Mouse (Mus musculus) midbrain, embryonic 14.5 days (tissue): ENCODE measurements around the gene Bcam. TPM values are rescaled to one million over a fixed set of nuclear protein-coding genes. Genes with fewer than 3 reads are reported as not detected.
A peak's percentile ranks its signal among the peaks of the same experiment; 100 is the strongest.
"Not testable (repeated sequence)": the region's sequence is repeated elsewhere in the genome, so short reads cannot be mapped to it uniquely, and the experiment has no call there.

ENCODE experiments used
- ATAC-seq: fragments of 200-750 bp; cut with Nextera tagmentation; 2 replicates; pipeline ENCODE4 v1.8.0; 2017; ENCODE audit warnings: moderate number of reproducible peaks, moderate library complexity; ENCODE audit not compliant: low FRiP score, low TSS enrichment
- DNase-seq: peaks from one replicate; pipeline ENCODE4 v3.0.0-alpha.2; 2015
- H3K27ac ChIP-seq: fragments of 300-500 bp; sonication (generic); replicated peaks from 2 replicates; pipeline ENCODE4 v1.5.1; 2014; ENCODE audit warnings: mild to moderate bottlenecking, low read depth, low read length, moderate library complexity
- H3K27me3 ChIP-seq: fragments of 300-500 bp; sonication (generic); 2 replicates; pipeline ENCODE4 v1.6.1; 2014; ENCODE audit warnings: low read length, control low read depth, mixed read lengths; ENCODE audit not compliant: control insufficient read depth, insufficient read depth
- H3K36me3 ChIP-seq: fragments of 300-500 bp; sonication (generic); 2 replicates; pipeline ENCODE4 v1.6.1; 2014; ENCODE audit warnings: low read length, control low read depth; ENCODE audit not compliant: control insufficient read depth, insufficient read depth
- H3K4me1 ChIP-seq: fragments of 300-500 bp; sonication (generic); 2 replicates; pipeline ENCODE4 v1.6.1; 2014; ENCODE audit warnings: mild to moderate bottlenecking, antibody characterized with exemption, low read length, control low read depth; ENCODE audit not compliant: control insufficient read depth, insufficient read depth
- H3K4me2 ChIP-seq: fragments of 300-500 bp; sonication (generic); 2 replicates; pipeline ENCODE4 v1.6.1; 2014; ENCODE audit warnings: mild to moderate bottlenecking, low read length, moderate library complexity
- H3K4me3 ChIP-seq: fragments of 300-500 bp; sonication (generic); replicated peaks from 2 replicates; pipeline ENCODE4 v1.5.1; 2014; ENCODE audit warnings: low read depth, low read length
- H3K9ac ChIP-seq: fragments of 300-500 bp; sonication (generic); replicated peaks from 2 replicates; pipeline ENCODE4 v1.6.1; 2014; ENCODE audit warnings: mild to moderate bottlenecking, low read length, moderate library complexity
- H3K9me3 ChIP-seq: fragments of 300-500 bp; sonication (generic); 2 replicates; pipeline ENCODE4 v1.6.1; 2016; ENCODE audit warnings: low read length, control low read depth, mixed read lengths; ENCODE audit not compliant: control insufficient read depth
- WGBS: fragments of 180-500 bp; shearing (Covaris S2); extraction: QIAGEN DNeasy Blood & Tissue Kit; methylation state at CpG from one replicate; pipeline ENCODE4 v1.1.7; 2014; 5-methylcytosine and 5-hydroxymethylcytosine counted together
- polyA plus RNA-seq: library from polyadenylated mRNA; unstranded; fragments of >200 nt; fragmentation: Nextera tagmentation; extraction: Ambion mirVana; gene quantifications from 2 replicates; pipeline ENCODE4 v1.2.1, GENCODE M21; 2014

Bcam gene
- polyA plus RNA-seq, 1 experiment from 2014 or later: 7.8 TPM

DNA sequence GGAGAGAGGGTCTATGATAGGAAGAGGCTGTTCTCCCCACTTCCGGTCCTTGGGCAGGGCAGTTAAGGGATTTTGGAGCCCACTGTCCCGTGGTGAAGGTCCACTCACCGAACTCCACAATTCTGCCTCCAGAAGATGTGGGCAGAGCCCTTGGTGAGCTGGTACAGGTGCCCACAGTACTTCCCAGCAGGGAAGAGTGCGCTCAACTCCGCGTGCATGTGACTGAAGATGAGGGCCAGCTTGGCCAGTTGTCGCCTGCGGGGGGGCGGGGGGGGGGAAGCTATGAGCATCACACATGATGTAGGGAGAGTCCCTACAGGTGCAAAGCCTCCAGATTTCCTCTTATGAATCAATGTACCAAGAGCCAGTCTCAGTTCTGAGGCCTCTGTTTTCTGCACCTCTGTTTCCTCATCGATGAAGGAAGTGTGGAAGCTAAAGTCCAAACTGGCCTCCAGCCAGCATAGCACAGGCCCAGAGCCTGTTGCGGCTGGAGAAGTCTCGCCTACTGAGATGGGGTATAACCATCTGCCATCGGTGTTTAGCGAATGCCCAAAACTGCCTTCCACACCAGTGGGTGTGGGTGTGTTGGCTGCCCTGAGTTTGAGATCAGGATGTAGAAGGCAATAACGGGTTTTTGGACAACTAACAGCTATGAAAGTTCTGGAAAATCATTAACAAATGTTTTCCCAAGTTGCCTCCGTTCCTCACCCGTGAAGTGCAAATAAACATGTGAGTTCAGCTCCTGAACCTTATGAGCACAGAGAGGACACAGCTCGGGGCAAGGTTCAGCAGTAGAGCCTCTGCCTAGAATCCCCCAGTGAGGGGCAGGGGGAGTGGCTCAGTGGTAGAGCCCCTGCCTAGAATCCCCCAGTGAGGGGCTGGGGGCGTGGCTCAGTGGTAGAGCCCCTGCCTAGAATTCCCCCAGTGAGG, 22.1 kb upstream of the Bcam start:
- Histone ChIP-seq H3K36me3 (no peaks in the 10 kb centered on the region), H3K4me1 (no peaks in the 10 kb centered on the region), H3K4me2 (no peak overlapping the region), H3K27me3 (peaks cover 16% of the 10 kb centered on the region), H3K27ac (no peak overlapping the region), H3K9ac (no peak overlapping the region), H3K9me3 (no peaks in the 10 kb centered on the region), H3K4me3 (no peak overlapping the region)
- DNase-seq (no peak), ATAC-seq (no peak)
- WGBS: 91% methylated on average over 19 of the region's 19 CpGs

DNA sequence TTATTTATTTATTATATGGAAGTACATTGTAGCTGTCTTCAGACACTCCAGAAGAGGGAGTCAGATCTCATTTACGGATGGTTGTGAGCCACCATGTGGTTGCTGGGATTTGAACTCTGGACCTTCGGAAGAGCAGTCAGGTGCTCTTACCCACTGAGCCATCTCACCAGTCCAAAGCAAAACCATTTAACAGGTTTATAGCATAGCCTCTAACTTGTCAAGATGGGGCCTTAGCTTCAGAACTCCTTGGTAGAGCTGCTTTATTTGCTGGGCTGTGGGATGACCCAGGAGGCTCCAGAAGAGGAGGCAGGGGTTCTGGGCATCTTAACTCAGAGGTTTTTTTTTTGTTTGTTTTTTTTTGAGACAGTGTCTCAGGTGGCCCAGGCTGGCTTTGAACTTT, 20.7 kb upstream of the Bcam start:
- not testable (repeated sequence) for ATAC-seq, H3K9ac ChIP-seq, H3K4me1 ChIP-seq, H3K4me3 ChIP-seq, H3K4me2 ChIP-seq, H3K36me3 ChIP-seq, H3K9me3 ChIP-seq, H3K27me3 ChIP-seq, H3K27ac ChIP-seq, DNase-seq
- WGBS: 78% methylated on average over 2 of the region's 2 CpGs

DNA sequence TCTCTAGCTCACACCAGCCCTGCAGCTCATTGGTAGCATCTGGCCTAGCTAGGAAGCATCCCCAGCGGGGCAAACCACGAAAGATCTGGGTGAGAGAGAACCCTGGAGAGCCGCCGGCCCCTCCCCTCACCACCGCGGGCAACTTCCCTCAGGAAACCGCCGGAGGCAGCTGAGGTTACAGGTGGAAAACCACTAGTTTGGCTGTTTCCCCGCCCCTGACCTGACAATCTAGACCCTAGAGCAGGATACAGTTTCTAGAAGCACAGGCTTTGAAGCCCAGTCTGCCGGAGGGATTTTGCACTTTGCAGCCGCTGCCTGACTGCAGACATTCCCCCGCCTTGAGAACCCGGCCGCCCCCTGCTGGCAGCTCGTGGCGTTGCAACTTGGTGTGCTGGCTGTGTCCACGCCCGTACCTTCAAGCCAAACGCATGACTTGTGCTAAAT, 19.1 kb upstream of the Bcam start:
- no peak overlapping the region for H3K27ac ChIP-seq
- H3K4me2 ChIP-seq: peak overlapping the region; percentile 59
- no peaks in the 10 kb centered on the region for H3K27me3 ChIP-seq
- H3K4me1 ChIP-seq: no peaks in the 10 kb centered on the region
- under 1% methylated on average over 19 of the region's 19 CpGs for WGBS
- peak overlapping the region; percentile 34; the same call in 1 of the 2 replicates for H3K9ac ChIP-seq
- H3K36me3 ChIP-seq: no peaks in the 10 kb centered on the region
- H3K4me3 ChIP-seq: peak overlapping the region; percentile 30
- no peaks in the 10 kb centered on the region for H3K9me3 ChIP-seq
- DNase-seq (peak; percentile 92), ATAC-seq (peak; percentile 59; the same call in 1 of the 2 replicates)

DNA sequence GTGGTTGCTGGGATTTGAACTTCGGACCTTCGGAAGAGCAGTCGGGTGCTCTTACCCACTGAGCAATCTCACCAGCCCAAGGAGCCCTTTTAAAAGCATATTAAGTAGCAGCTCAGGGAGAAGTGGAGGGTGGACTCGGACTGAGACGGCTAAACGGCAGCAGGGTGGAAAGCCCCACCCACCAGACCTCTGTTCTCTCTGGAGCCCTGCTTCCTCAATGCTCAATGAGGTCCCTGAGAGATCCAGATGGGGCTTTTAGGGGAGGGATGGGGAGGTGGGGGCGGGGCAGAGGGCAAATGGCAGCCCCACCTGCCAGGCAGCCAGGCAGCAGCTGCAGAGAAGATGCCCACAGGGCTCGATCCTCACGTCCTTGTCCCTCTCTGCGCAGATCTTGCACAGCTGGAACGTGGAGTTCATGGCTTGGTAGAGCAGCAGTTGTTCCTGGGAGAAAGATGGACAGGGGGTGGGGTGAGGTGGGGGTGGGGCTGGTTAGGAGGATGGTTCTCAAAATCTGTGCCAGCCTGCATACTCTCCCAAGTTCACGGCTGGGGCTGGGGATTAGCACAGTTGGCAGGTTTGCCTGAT, 15.2 kb upstream of the Bcam start:
- H3K4me2 ChIP-seq: no peak overlapping the region
- 47% methylated on average over 12 of the region's 12 CpGs for WGBS

DNA sequence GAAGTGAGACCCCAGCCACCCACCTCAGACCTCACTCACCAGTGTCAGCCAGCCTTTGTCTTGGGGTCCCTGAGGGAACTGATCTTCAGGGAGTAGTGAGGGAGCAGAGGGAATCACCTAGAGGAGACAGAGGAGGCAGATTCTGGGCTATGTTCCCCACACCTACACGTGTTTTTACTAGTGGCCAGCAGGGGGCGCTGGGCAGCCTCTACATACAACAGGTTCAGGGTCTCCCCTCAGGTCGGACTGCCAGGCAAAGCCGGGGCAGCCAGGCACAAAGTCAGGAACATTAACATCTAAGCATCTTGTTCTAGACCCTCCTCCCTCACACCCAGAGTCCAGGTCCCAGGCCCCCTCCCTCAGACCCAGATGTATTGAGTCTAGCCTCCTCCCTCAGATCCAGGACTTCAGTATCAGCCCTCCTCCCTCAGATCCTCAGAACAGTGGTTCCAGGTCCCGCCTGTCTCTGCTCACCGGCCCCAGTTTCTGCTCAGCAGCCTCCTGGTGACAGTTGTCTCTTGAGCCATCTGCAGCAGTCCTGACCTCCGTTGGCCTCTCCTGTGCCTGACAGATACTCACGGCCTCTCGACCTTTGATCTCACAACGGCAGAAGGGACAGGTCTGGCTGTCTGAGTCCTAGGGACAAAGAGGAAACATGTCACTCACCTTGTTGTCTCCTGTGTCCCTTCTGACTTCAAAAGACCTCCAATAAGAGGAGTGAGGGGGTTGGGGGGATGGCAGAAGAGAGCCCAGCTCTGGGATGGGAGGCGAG, 14.1 kb upstream of the Bcam start:
- Histone ChIP-seq H3K27ac (no peak overlapping the region), H3K9ac (no peak overlapping the region), H3K9me3 (no peaks in the 10 kb centered on the region), H3K36me3 (no peaks in the 10 kb centered on the region), H3K4me2 (no peak overlapping the region), H3K4me3 (no peak overlapping the region), H3K4me1 (no peaks in the 10 kb centered on the region), H3K27me3 (no peaks in the 10 kb centered on the region)
- DNase-seq (no peak), ATAC-seq (no peak)
- 41% methylated on average over 11 of the region's 11 CpGs for WGBS

More for the DNA sequence above, 15.2 kb upstream of the Bcam start:
- DNase-seq (no peak), ATAC-seq (no peak)
- H3K9me3 ChIP-seq: no peaks in the 10 kb centered on the region
- H3K4me1 ChIP-seq: no peaks in the 10 kb centered on the region
- no peak overlapping the region for H3K4me3 ChIP-seq
- H3K9ac ChIP-seq: no peak overlapping the region
- no peaks in the 10 kb centered on the region for H3K36me3 ChIP-seq
- H3K27ac ChIP-seq: no peak overlapping the region
- H3K27me3 ChIP-seq: no peaks in the 10 kb centered on the region

DNA sequence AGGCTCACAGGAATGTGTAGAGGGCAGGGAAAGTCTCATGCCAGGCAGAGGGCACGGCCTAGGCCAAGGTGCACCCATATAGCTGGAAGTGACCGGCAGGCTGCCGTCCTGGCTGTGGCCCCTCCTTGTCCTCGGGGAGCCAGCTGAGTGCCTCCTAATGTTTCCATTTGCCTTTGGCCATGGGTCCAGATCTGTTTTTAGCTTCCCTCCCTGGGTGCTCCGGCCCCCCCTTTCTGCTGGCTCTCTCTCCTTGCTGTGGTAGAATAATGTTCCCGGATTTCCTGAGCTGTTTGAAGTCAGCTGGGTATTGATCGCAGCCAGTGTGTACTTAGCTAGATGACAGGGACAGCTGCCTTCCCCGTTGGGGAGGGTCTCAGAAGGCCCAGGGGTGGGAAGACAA, 12.8 kb upstream of the Bcam start:
- no peak overlapping the region for H3K4me3 ChIP-seq
- H3K27me3 ChIP-seq: no peaks in the 10 kb centered on the region
- no peak overlapping the region for H3K27ac ChIP-seq
- 70% methylated on average over 8 of the region's 8 CpGs for WGBS
- H3K36me3 ChIP-seq: no peaks in the 10 kb centered on the region
- H3K4me1 ChIP-seq: no peaks in the 10 kb centered on the region
- no peak overlapping the region for H3K4me2 ChIP-seq
- H3K9me3 ChIP-seq: no peaks in the 10 kb centered on the region
- ATAC-seq: no peak
- H3K9ac ChIP-seq: no peak overlapping the region
- no peak for DNase-seq

DNA sequence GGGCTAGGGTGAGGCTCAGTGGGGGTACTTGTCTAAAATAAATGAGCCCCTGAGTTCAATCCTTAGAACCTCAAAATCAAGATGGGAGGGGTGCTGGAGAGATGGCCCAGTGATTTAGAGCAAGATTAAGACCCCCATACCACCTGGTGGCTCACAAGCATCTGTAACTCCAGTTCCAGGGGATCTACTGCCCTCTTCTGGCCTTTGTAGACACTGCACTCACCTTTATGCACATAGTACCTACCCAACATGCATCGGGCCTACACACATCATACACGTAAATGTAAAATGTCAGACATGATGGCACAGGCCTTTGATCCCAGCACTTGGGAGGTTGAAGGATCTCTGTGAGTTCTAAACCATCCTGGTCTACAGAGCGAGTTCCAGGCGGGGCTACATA, 11.8 kb upstream of the Bcam start:
- Histone ChIP-seq H3K4me1 (no peaks in the 10 kb centered on the region), H3K9ac (no peak overlapping the region), H3K4me2 (no peak overlapping the region), H3K36me3 (no peaks in the 10 kb centered on the region), H3K4me3 (no peak overlapping the region), H3K9me3 (no peaks in the 10 kb centered on the region), H3K27ac (no peak overlapping the region), H3K27me3 (no peaks in the 10 kb centered on the region)
- ATAC-seq: no peak
- peak; percentile 11 for DNase-seq
- 93% methylated on average over 4 of the region's 4 CpGs for WGBS

DNA sequence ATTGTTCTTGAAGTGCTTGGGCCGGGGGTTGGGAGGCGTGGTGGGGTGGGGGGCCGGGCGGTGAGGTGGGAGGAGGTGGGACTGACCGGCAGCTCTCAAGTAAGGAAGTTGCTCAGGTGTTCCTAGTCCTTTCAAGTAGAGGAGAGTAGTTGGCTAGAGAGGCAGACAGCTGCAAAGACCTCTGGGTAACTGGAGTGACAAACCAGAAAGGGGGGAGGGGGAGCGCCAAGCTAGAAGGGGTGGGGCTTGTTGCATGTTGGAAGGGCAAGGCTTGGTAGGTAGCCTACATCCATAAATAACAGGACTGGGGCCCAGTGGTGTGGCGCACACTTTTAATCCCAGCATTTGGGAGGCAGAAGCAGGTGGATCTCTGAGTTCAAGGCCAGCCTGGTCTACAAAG, 10.9 kb upstream of the Bcam start:
- no peaks in the 10 kb centered on the region for H3K36me3 ChIP-seq
- H3K27ac ChIP-seq: no peak overlapping the region
- no peaks in the 10 kb centered on the region for H3K4me1 ChIP-seq
- no peak overlapping the region for H3K4me3 ChIP-seq
- ATAC-seq (no peak), DNase-seq (no peak)
- H3K27me3 ChIP-seq: no peaks in the 10 kb centered on the region
- WGBS: 91% methylated on average over 7 of the region's 7 CpGs
- H3K9ac ChIP-seq: no peak overlapping the region
- no peaks in the 10 kb centered on the region for H3K9me3 ChIP-seq
- no peak overlapping the region for H3K4me2 ChIP-seq
